Mouse (Mus musculus) MEL (cell line): ENCODE data around the gene Schip1. TPM values are rescaled to one million over a fixed set of nuclear protein-coding genes. Genes with fewer than 3 reads are reported as not detected.

Experiments
- DNase-seq: peaks from one replicate; pipeline ENCODE4 v3.0.0; 2011; ENCODE audit warnings: low read depth, low spot score
- H3K27ac ChIP-seq: 2 replicates; pipeline ENCODE4 v1.5.1; 2012; ENCODE audit warnings: low read depth, mild to moderate bottlenecking, control low read depth, low read length, moderate library complexity; ENCODE audit not compliant: control insufficient read depth
- H3K27me3 ChIP-seq, 2 experiments: fragments of 150-350 bp in 1 of 2; sonication (generic) in 1 of 2; 2 replicates each; pipeline ENCODE4 v1.6.1; 2012; ENCODE audit warnings: low read length in 2 of 2, mild to moderate bottlenecking in 2 of 2, improper control_type of control experiment in 1 of 2, moderate library complexity in 1 of 2; ENCODE audit not compliant: insufficient read depth in 2 of 2, control insufficient read depth in 1 of 2
- H3K36me3 ChIP-seq, 2 experiments: 2 replicates each; pipeline ENCODE4 v1.6.1; 2012 to 2014; ENCODE audit warnings: low read length in 2 of 2, improper control_type of control experiment in 1 of 2, inconsistent platforms in 1 of 2, mild to moderate bottlenecking in 1 of 2; ENCODE audit not compliant: insufficient read depth in 2 of 2, control insufficient read depth in 1 of 2
- H3K4me1 ChIP-seq, 2 experiments: fragments of 150-350 bp in 1 of 2; sonication (generic) in 1 of 2; 2 replicates each; pipeline ENCODE4 v1.6.1; 2012; ENCODE audit warnings: low read length in 2 of 2, improper control_type of control experiment in 1 of 2, mild to moderate bottlenecking in 1 of 2; ENCODE audit not compliant: insufficient read depth in 2 of 2, control insufficient read depth in 1 of 2
- H3K4me3 ChIP-seq, 2 experiments: fragments of 150-350 bp in 1 of 2; sonication (generic) in 1 of 2; 2 replicates each; pipeline ENCODE4 v1.5.1; 2012; ENCODE audit warnings: low read depth in 2 of 2, low read length in 2 of 2, mild to moderate bottlenecking in 2 of 2, moderate library complexity in 2 of 2, control low read depth in 1 of 2, improper control_type of control experiment in 1 of 2; ENCODE audit not compliant: control insufficient read depth in 1 of 2, insufficient read depth in 1 of 2
- H3K79me2 ChIP-seq: 2 replicates; pipeline ENCODE4 v1.6.1; 2012; ENCODE audit warnings: mild to moderate bottlenecking, low read length, moderate library complexity; ENCODE audit not compliant: control insufficient read depth, poor library complexity, insufficient read depth
- H3K9ac ChIP-seq: 2 replicates; pipeline ENCODE4 v1.6.1; 2012; ENCODE audit warnings: low read depth, mild to moderate bottlenecking, control low read depth, low read length, moderate library complexity; ENCODE audit not compliant: control insufficient read depth, poor library complexity, severe bottlenecking
- H3K9me3 ChIP-seq: fragments of 150-350 bp; sonication (generic); replicated peaks from 2 replicates; pipeline ENCODE4 v1.6.1; 2012; ENCODE audit warnings: mild to moderate bottlenecking, low read length, improper control_type of control experiment, moderate library complexity; ENCODE audit not compliant: insufficient read depth
- CHD2 ChIP-seq: IDR thresholded peaks from 2 replicates; pipeline ENCODE4 v1.6.1; 2011; ENCODE audit warnings: low read length, improper control_type of control experiment
- CTCF ChIP-seq, 3 experiments: IDR thresholded peaks in 2 of 3; conservative IDR thresholded peaks in 1 of 3; 2 replicates each; pipeline ENCODE4 v1.5.1; 2011 to 2012; ENCODE audit warnings: low read length in 3 of 3, low read depth in 2 of 3, mild to moderate bottlenecking in 2 of 3, improper control_type of control experiment in 1 of 3, inconsistent platforms in 1 of 3, mixed read lengths in 1 of 3, moderate library complexity in 1 of 3; ENCODE audit not compliant: control insufficient read depth in 1 of 3, insufficient read depth in 1 of 3, poor library complexity in 1 of 3, severe bottlenecking in 1 of 3
- EP300 ChIP-seq, 2 experiments: IDR thresholded peaks; 2 replicates each; pipeline ENCODE4 v1.6.1; 2011; ENCODE audit warnings: improper control_type of control experiment in 2 of 2, low read length in 2 of 2, low read depth in 1 of 2, mild to moderate bottlenecking in 1 of 2
- ETS1 ChIP-seq: IDR thresholded peaks from 2 replicates; pipeline ENCODE4 v1.6.1; 2012; ENCODE audit warnings: low read depth, mild to moderate bottlenecking, inconsistent platforms, low read length, improper control_type of control experiment, moderate library complexity
- GABPA ChIP-seq: IDR thresholded peaks from 2 replicates; pipeline ENCODE4 v1.6.1; 2012; ENCODE audit warnings: low read depth, mild to moderate bottlenecking, inconsistent platforms, low read length, improper control_type of control experiment, moderate library complexity
- MAFK ChIP-seq: IDR thresholded peaks from 2 replicates; pipeline ENCODE4 v1.6.1; 2011; ENCODE audit warnings: low read depth, mild to moderate bottlenecking, low read length, improper control_type of control experiment, borderline replicate concordance
- MAX ChIP-seq: IDR thresholded peaks from 2 replicates; pipeline ENCODE4 v1.6.1; 2011; ENCODE audit warnings: low read length, improper control_type of control experiment
- MYB ChIP-seq: IDR thresholded peaks from 2 replicates; pipeline ENCODE4 v1.6.1; 2011; ENCODE audit warnings: mild to moderate bottlenecking, low read depth, low read length, improper control_type of control experiment
- POLR2A ChIP-seq, 2 experiments: IDR thresholded peaks; 2 replicates each; pipeline ENCODE4 v1.6.1; 2011 to 2012; ENCODE audit warnings: low read length in 2 of 2, mild to moderate bottlenecking in 2 of 2, control low read depth in 1 of 2, improper control_type of control experiment in 1 of 2, low read depth in 1 of 2, moderate library complexity in 1 of 2; ENCODE audit not compliant: control insufficient read depth in 1 of 2, insufficient read depth in 1 of 2, poor library complexity in 1 of 2
- POLR2AphosphoS2 ChIP-seq: IDR thresholded peaks from 2 replicates; pipeline ENCODE4 v1.6.1; 2011; ENCODE audit warnings: low read length, improper control_type of control experiment
- RAD21 ChIP-seq: IDR thresholded peaks from 2 replicates; pipeline ENCODE4 v1.6.1; 2011; ENCODE audit warnings: mild to moderate bottlenecking, low read depth, low read length, improper control_type of control experiment
- RCOR1 ChIP-seq: IDR thresholded peaks from 2 replicates; pipeline ENCODE4 v1.6.1; 2012; ENCODE audit warnings: low read depth, mild to moderate bottlenecking, inconsistent platforms, low read length, improper control_type of control experiment
- SMC3 ChIP-seq: IDR thresholded peaks from 2 replicates; pipeline ENCODE4 v1.6.1; 2011; ENCODE audit warnings: low read depth, low read length, improper control_type of control experiment
- TCF12 ChIP-seq: IDR thresholded peaks from 2 replicates; pipeline ENCODE4 v1.6.1; 2014; ENCODE audit warnings: low read depth, mild to moderate bottlenecking, inconsistent platforms, low read length, improper control_type of control experiment, moderate library complexity
- USF1 ChIP-seq: IDR thresholded peaks from 2 replicates; pipeline ENCODE4 v1.6.1; 2014; ENCODE audit warnings: low read depth, mild to moderate bottlenecking, inconsistent platforms, low read length, improper control_type of control experiment, moderate library complexity
- USF2 ChIP-seq, 2 experiments: IDR thresholded peaks; 2 replicates each; pipeline ENCODE4 v1.6.1; 2011 to 2012; ENCODE audit warnings: improper control_type of control experiment in 2 of 2, low read length in 2 of 2, borderline replicate concordance in 1 of 2, inconsistent platforms in 1 of 2, low read depth in 1 of 2, mild to moderate bottlenecking in 1 of 2; ENCODE audit not compliant: insufficient read depth in 1 of 2
- ZC3H11A ChIP-seq: IDR thresholded peaks from 2 replicates; pipeline ENCODE4 v1.6.1; 2012; ENCODE audit warnings: low read depth, mild to moderate bottlenecking, inconsistent platforms, low read length, improper control_type of control experiment
- ZKSCAN1 ChIP-seq: IDR thresholded peaks from 2 replicates; pipeline ENCODE4 v1.6.1; 2012; ENCODE audit warnings: low read depth, mild to moderate bottlenecking, inconsistent platforms, low read length, improper control_type of control experiment, moderate library complexity
- polyA plus RNA-seq, 2 experiments: library from polyadenylated mRNA; stranded (reverse) in 1 of 2; unstranded in 1 of 2; fragments of >175 nt in 1 of 2; fragments of >200 nt in 1 of 2; gene quantifications; 2 replicates each; pipeline versions ENCODE4 v1.2.1 to v1.2.4; 2012; ENCODE audit warnings: low replicate concordance in 2 of 2, low read depth in 1 of 2; ENCODE audit not compliant: insufficient read length in 2 of 2, insufficient read depth in 1 of 2, missing spikeins in 1 of 2
- total RNA-seq: library from RNA; depleted of rRNA; stranded (reverse); fragments of 300-350 nt; gene quantifications from 2 replicates; pipeline ENCODE4 v1.2.3, GENCODE M21; 2012

Gene Schip1
- total and polyA plus RNA-seq, 3 experiments, result 10.1 to 12.4 TPM; not detected in 1

DNA sequence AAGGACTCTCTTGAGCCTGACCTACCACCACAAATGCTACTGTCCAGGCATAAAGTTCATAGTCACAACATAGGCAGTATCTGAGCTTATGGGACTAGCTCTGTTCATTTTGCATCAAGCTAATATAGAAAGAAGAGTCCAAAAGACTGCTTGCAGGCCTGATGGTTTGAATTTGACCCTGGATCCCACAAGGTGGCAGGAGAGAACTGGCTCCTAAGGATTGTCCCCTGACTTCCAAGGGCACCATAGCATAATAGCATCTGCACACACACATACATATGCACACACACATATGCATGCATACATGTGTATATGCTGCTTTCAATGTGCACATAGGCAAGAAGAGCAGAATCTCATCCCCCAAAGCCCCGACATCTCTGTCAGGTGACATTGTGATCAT lies 405.0 kb downstream of the Schip1 start:
- no peaks in the 10 kb centered on the region for H3K9me3 ChIP-seq
- no peaks in the 10 kb centered on the region; a peak in 2 of 4 replicates for H3K27me3 ChIP-seq
- H3K79me2 ChIP-seq, result no peaks in the 10 kb centered on the region
- H3K4me3 ChIP-seq, result no peak overlapping the region
- peak; percentile 6 for DNase-seq
- H3K27ac ChIP-seq, result no peak overlapping the region
- H3K9ac ChIP-seq, result no peak overlapping the region
- H3K36me3 ChIP-seq, result no peaks in the 10 kb centered on the region
- H3K4me1 ChIP-seq, result no peaks in the 10 kb centered on the region
- TF ChIP-seq ZC3H11A (peak; percentile 14; the same call in 1 of the 2 replicates), ETS1 (no peak), MYB (no peak), MAFK (no peak), SMC3 (peak; percentile 45), POLR2A (IDR thresholded peaks at IDR 0.05; ENCODE audit: control insufficient read depth in 1 of 2, insufficient read depth in 1 of 2, low read depth in 1 of 2, low read length in 2 of 2, poor library complexity in 1 of 2) (no peak), RCOR1 (no peak), MAX (no peak), GABPA (no peak), POLR2AphosphoS2 (no peak), CHD2 (no peak), RAD21 (peak; percentile 37), TCF12 (no peak), CTCF (IDR thresholded peaks at IDR 0.05 in 2 of 3, conservative IDR thresholded peaks at IDR 0.05 in 1 of 3; ENCODE audit: control insufficient read depth in 1 of 3, insufficient read depth in 1 of 3, low read depth in 2 of 3, low read length in 3 of 3, poor library complexity in 1 of 3, severe bottlenecking in 1 of 3) (peak in 2 of 3 experiments; percentile 5 to 39; a peak in 3 of 6 replicates)

DNA sequence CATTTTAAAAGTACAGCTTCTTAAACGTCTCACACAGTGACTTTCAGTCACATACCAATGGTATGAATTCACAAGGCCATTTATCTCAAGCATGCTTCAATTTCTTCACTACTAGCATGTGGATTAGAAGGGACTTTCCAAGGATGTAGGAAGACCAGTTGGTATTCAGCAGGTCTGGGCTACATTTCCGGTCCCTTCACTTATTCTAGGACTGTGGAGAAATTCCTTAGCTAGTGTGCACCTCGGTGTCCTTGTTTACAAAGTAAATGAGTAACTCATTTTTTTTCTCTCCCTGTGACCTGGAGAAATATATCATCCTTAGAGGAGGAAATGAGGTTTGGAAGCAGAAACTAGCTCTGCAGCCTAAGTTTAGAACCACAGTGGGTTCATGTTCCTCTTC lies 405.5 kb downstream of the Schip1 start:
- no peak for TF ChIP-seq ZKSCAN1
- TF ChIP-seq EP300 (IDR thresholded peaks at IDR 0.05; ENCODE audit: low read depth in 1 of 2, low read length in 2 of 2), result no peak
- no peak for TF ChIP-seq USF2 (IDR thresholded peaks at IDR 0.05; ENCODE audit: borderline replicate concordance in 1 of 2, insufficient read depth in 1 of 2, low read depth in 1 of 2, low read length in 2 of 2)
- no peak for TF ChIP-seq SMC3
- TF ChIP-seq USF1, result no peak
- no peak for TF ChIP-seq MAX
- H3K4me3 ChIP-seq, result no peak overlapping the region
- no peaks in the 10 kb centered on the region; a peak in 2 of 4 replicates for H3K27me3 ChIP-seq
- no peaks in the 10 kb centered on the region for H3K4me1 ChIP-seq
- H3K9ac ChIP-seq, result no peak overlapping the region
- no peak overlapping the region for H3K27ac ChIP-seq
- DNase-seq, result no peak
- no peaks in the 10 kb centered on the region for H3K79me2 ChIP-seq
- H3K9me3 ChIP-seq, result no peaks in the 10 kb centered on the region
- no peaks in the 10 kb centered on the region for H3K36me3 ChIP-seq
